Comparison of ENCODE assay signal across 23 mouse cellular contexts in the genomic region with DNA sequence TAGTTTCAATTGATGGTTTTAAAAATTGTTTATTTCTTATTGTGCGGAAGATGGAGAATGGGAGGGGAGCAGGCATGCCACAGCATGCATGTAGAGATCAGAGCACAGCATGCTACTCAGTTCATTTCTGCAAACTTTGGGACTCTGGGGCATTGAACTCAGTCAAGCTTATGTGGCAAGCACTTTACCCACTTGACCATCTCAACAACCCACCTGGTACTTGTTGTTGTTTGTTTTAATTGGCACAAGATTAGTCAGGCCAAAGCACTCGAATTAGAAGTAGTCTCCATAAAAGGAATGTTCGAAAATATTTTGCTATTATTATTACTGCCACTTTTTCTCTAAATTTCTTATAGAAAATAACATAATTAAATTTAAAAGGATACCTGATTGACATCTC.
"Had no signal": no experiment of that assay in that cellular context is flagged by ENCODE, and none has a peak within 500 bp of the region (broad histone marks: within the 10 kb centered on the region; RNA-seq: fewer than 3 reads in every experiment).

No protein-coding gene starts in this region.

- H3K4me3 ChIP-seq: heart, adult 2 months; heart, embryonic 13.5 days; heart, embryonic 15.5 days; hindbrain, embryonic 13.5 days; hindbrain, embryonic 15.5 days; layer of hippocampus, adult 2 months; left cerebral cortex, adult 2 months; limb, embryonic 10.5 days; limb, embryonic 12.5 days had no signal

- H3K4me1 ChIP-seq: heart, embryonic 13.5 days; heart, embryonic 15.5 days; hindbrain, embryonic 13.5 days; hindbrain, embryonic 15.5 days; limb, embryonic 10.5 days; limb, embryonic 12.5 days had no signal

- H3K27me3 ChIP-seq: heart, embryonic 13.5 days; heart, embryonic 15.5 days; hindbrain, embryonic 13.5 days; hindbrain, embryonic 15.5 days; limb, embryonic 12.5 days had no signal

- DNase-seq: forebrain, postnatal 0 days; gastrocnemius, postnatal 14 days; gastrocnemius, postnatal 36 days; heart, adult 11 months; heart, adult 2 months; heart, postnatal 14 days; heart, postnatal 36 days; kidney, adult 11 months; kidney, adult 2 months; kidney, postnatal 10 days; kidney, postnatal 25 days; kidney, postnatal 4 days had no signal

- H3K9ac ChIP-seq: forebrain, postnatal 0 days; heart, embryonic 13.5 days; heart, embryonic 15.5 days; hindbrain, embryonic 13.5 days; hindbrain, embryonic 15.5 days; limb, embryonic 12.5 days had no signal

- ATAC-seq: forebrain, postnatal 0 days; hindbrain, postnatal 0 days; intestine, embryonic 16.5 days had no signal

- H3K27ac ChIP-seq: heart, adult 2 months; heart, embryonic 13.5 days; heart, embryonic 15.5 days; hindbrain, embryonic 13.5 days; hindbrain, embryonic 15.5 days; hindbrain, postnatal 0 days; layer of hippocampus, adult 2 months; left cerebral cortex, adult 2 months; limb, embryonic 10.5 days; limb, embryonic 12.5 days had no signal

- H3K9me3 ChIP-seq: heart, embryonic 13.5 days; heart, embryonic 15.5 days; hindbrain, embryonic 13.5 days; hindbrain, embryonic 15.5 days; limb, embryonic 10.5 days; limb, embryonic 12.5 days had no signal

- H3K4me2 ChIP-seq: heart, embryonic 11.5 days; heart, embryonic 13.5 days; heart, embryonic 15.5 days; hindbrain, embryonic 13.5 days; hindbrain, embryonic 15.5 days; limb, embryonic 12.5 days had no signal
